In genomic region chr1:133861028-133861427, GRCm38 (mm10) we compare ENCODE assay signal across 25 mouse cellular contexts. TPM values are rescaled to one million over a fixed set of nuclear protein-coding genes. Genes with fewer than 3 reads are reported as not detected.
"Had no signal": no experiment of that assay in that cellular context is flagged by ENCODE, and none has a peak within 500 bp of the region (broad histone marks: within the 10 kb centered on the region; RNA-seq: fewer than 3 reads in every experiment).

No protein-coding gene starts in this region.

- DNase-seq: cerebellum, adult 8-10 months; cerebellum, adult 9-10 months; cerebellum, adult 9-11 months; cerebellum, postnatal 10 days; cerebellum, postnatal 14 days; cerebellum, postnatal 25 days; cerebellum, postnatal 36 days; embryo, embryonic 11 days; forebrain, postnatal 0 days; gastrocnemius, adult 2 months; gastrocnemius, postnatal 10 days; gastrocnemius, postnatal 14 days; gastrocnemius, postnatal 25 days; gastrocnemius, postnatal 36 days; heart, adult 18-20 months; heart, adult 2 months had no signal

- H3K36me3 ChIP-seq: embryonic facial prominence, embryonic 10.5 days; embryonic facial prominence, embryonic 12.5 days; embryonic facial prominence, embryonic 13.5 days; embryonic facial prominence, embryonic 15.5 days; forebrain, embryonic 10.5 days; forebrain, embryonic 12.5 days; forebrain, embryonic 15.5 days had no signal

- H3K9me3 ChIP-seq: embryonic facial prominence, embryonic 10.5 days; embryonic facial prominence, embryonic 12.5 days; embryonic facial prominence, embryonic 13.5 days; embryonic facial prominence, embryonic 15.5 days; forebrain, embryonic 12.5 days; forebrain, embryonic 13.5 days had no signal

- H3K27ac ChIP-seq: embryonic facial prominence, embryonic 13.5 days; embryonic facial prominence, embryonic 15.5 days; forebrain, embryonic 13.5 days; forebrain, embryonic 15.5 days; gastrocnemius, adult 2 months; heart, adult 2 months had no signal

- H3K27me3 ChIP-seq: embryonic facial prominence, embryonic 13.5 days; embryonic facial prominence, embryonic 15.5 days; forebrain, embryonic 13.5 days; forebrain, embryonic 15.5 days had no signal

- H3K4me3 ChIP-seq: embryonic facial prominence, embryonic 10.5 days; embryonic facial prominence, embryonic 12.5 days; embryonic facial prominence, embryonic 13.5 days; embryonic facial prominence, embryonic 15.5 days; erythroblast, embryonic 14.5 days; forebrain, embryonic 10.5 days; forebrain, embryonic 12.5 days; forebrain, embryonic 13.5 days; forebrain, embryonic 15.5 days; gastrocnemius, adult 2 months; heart, adult 2 months had no signal

RNA-seq across cellular contexts. Expression of gene Optc, which starts 46.8 kb away (rescaled TPM):
- polyA plus RNA-seq: erythroblast, embryonic 14.5 days had no signal
